Mouse (Mus musculus) stomach, embryonic 15.5 days (tissue): ENCODE results near the gene Sorbs2. TPM values are rescaled to one million over a fixed set of nuclear protein-coding genes. Genes with fewer than 3 reads are reported as not detected.

Experiments used
- ATAC-seq: fragments of 200-750 bp; cut with Nextera tagmentation; 2 replicates; pipeline ENCODE4 v1.8.0; 2017; ENCODE audit warnings: low read depth, moderate number of reproducible peaks, moderate TSS enrichment; ENCODE audit not compliant: insufficient read depth, low FRiP score
- H3K27ac ChIP-seq: fragments of 300-500 bp; sonication (generic); 2 replicates; pipeline ENCODE4 v1.5.1; 2015; ENCODE audit warnings: mild to moderate bottlenecking, inconsistent platforms
- H3K27me3 ChIP-seq: fragments of 300-500 bp; sonication (generic); replicated peaks from 2 replicates; pipeline ENCODE4 v1.6.1; 2015; ENCODE audit warnings: inconsistent platforms
- H3K36me3 ChIP-seq: fragments of 300-500 bp; sonication (generic); 2 replicates; pipeline ENCODE4 v1.6.1; 2015; ENCODE audit warnings: inconsistent platforms
- H3K4me1 ChIP-seq: fragments of 300-500 bp; sonication (generic); 2 replicates; pipeline ENCODE4 v1.6.1; 2015; ENCODE audit warnings: inconsistent platforms
- H3K4me2 ChIP-seq: fragments of 300-500 bp; sonication (generic); 2 replicates; pipeline ENCODE4 v1.6.1; 2015; ENCODE audit warnings: mild to moderate bottlenecking, inconsistent platforms
- H3K4me3 ChIP-seq: fragments of 300-500 bp; sonication (generic); replicated peaks from 2 replicates; pipeline ENCODE4 v1.5.1; 2015; ENCODE audit warnings: inconsistent platforms
- H3K9ac ChIP-seq: fragments of 300-500 bp; sonication (generic); 2 replicates; pipeline ENCODE4 v1.6.1; 2015; ENCODE audit warnings: inconsistent platforms
- H3K9me3 ChIP-seq: fragments of 300-500 bp; sonication (generic); 2 replicates; pipeline ENCODE4 v1.6.1; 2016; ENCODE audit warnings: inconsistent platforms
- WGBS: fragments of 180-500 bp; shearing (Covaris S2); methylation state at CpG from one replicate; pipeline ENCODE4 v1.1.7; 2015; 5-methylcytosine and 5-hydroxymethylcytosine counted together
- polyA plus RNA-seq: library from polyadenylated mRNA; unstranded; fragments of >200 nt; fragmentation: Nextera tagmentation; extraction: Ambion mirVana; gene quantifications from 2 replicates; pipeline ENCODE4 v1.2.1, GENCODE M21; 2015

The Sorbs2 gene
- polyA plus RNA-seq, 1 experiment from 2014 or later, result 25.9 TPM

GRCm38 (mm10) chr8:45527708-45528107 lies 20.1 kb downstream of the Sorbs2 start:
- Histone ChIP-seq H3K4me3 (no peak overlapping the region), H3K4me2 (no peak overlapping the region), H3K36me3 (no peaks in the 10 kb centered on the region), H3K4me1 (no peaks in the 10 kb centered on the region), H3K27me3 (no peaks in the 10 kb centered on the region), H3K27ac (no peak overlapping the region), H3K9me3 (no peaks in the 10 kb centered on the region), H3K9ac (no peak overlapping the region)
- 59% methylated on average over 2 of the region's 2 CpGs for WGBS
- no peak for ATAC-seq

- WGBS, result 66% methylated on average over 2 of the region's 2 CpGs
- Histone ChIP-seq H3K9ac (no peak overlapping the region), H3K36me3 (no peaks in the 10 kb centered on the region), H3K4me1 (no peaks in the 10 kb centered on the region), H3K4me3 (no peak overlapping the region), H3K9me3 (no peaks in the 10 kb centered on the region), H3K27me3 (no peaks in the 10 kb centered on the region), H3K4me2 (no peak overlapping the region), H3K27ac (no peak overlapping the region)
- ATAC-seq, result no peak
Observed at GRCm38 (mm10) chr8:45528890-45529289, 21.3 kb downstream of the Sorbs2 start.

GRCm38 (mm10) chr8:45536578-45536977 lies 29.0 kb downstream of the Sorbs2 start:
- Histone ChIP-seq H3K4me1 (no peaks in the 10 kb centered on the region), H3K4me2 (no peak overlapping the region), H3K36me3 (no peaks in the 10 kb centered on the region), H3K27me3 (no peaks in the 10 kb centered on the region), H3K4me3 (no peak overlapping the region), H3K9ac (no peak overlapping the region), H3K27ac (no peak overlapping the region), H3K9me3 (no peaks in the 10 kb centered on the region)
- WGBS, result 71% methylated on average over 9 of the region's 9 CpGs
- ATAC-seq, result no peak

DNA sequence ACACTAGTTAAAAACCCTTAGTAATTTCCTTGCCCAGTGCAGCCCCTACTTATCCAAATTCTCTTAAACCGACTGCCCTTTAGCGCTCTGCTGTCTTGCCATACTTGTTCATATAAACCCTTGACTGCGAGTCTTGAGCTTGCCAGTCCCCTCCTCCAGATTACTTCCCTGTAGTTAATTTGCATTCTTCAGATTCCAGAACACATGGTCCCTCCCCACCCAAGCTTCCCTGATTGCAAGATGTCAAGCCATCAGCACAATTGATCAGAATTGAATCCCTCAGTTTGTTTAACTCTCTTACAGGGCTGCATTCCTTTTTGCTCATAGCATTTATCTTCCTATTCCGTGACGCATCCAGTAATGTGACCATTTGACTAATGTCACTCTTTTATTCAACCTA lies 32.9 kb downstream of the Sorbs2 start:
- no peaks in the 10 kb centered on the region for H3K27me3 ChIP-seq
- no peak overlapping the region for H3K27ac ChIP-seq
- no peaks in the 10 kb centered on the region for H3K9me3 ChIP-seq
- H3K4me2 ChIP-seq, result no peak overlapping the region
- WGBS, result 30% methylated on average over 5 of the region's 5 CpGs
- no peak for ATAC-seq
- no peaks in the 10 kb centered on the region for H3K36me3 ChIP-seq
- no peak overlapping the region for H3K9ac ChIP-seq
- no peak overlapping the region for H3K4me3 ChIP-seq
- no peaks in the 10 kb centered on the region for H3K4me1 ChIP-seq

DNA sequence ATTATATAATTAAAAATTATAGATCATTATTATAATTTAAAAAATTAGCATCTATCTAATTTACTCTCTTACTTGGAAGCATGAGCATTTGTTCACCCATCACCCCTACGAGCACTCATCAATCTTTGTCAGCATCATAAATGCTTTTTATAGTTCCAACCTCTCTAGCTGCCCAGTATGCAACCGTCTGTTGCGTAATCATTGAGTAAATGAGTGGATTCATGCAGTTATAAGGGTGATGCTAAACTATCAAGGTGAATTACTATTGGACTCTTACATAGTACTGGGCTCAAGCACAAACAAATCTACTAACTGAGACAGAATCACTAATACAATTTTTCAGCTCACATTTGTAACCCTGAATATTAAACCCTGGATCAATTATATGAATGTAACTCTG lies 44.6 kb downstream of the Sorbs2 start:
- H3K27me3 ChIP-seq, result no peaks in the 10 kb centered on the region
- H3K4me1 ChIP-seq, result no peaks in the 10 kb centered on the region
- 77% methylated on average over 3 of the region's 3 CpGs for WGBS
- no peaks in the 10 kb centered on the region for H3K9me3 ChIP-seq
- H3K4me3 ChIP-seq, result no peak overlapping the region
- no peak overlapping the region for H3K27ac ChIP-seq
- H3K9ac ChIP-seq, result no peak overlapping the region
- H3K4me2 ChIP-seq, result no peak overlapping the region
- ATAC-seq, result no peak
- no peaks in the 10 kb centered on the region for H3K36me3 ChIP-seq

DNA sequence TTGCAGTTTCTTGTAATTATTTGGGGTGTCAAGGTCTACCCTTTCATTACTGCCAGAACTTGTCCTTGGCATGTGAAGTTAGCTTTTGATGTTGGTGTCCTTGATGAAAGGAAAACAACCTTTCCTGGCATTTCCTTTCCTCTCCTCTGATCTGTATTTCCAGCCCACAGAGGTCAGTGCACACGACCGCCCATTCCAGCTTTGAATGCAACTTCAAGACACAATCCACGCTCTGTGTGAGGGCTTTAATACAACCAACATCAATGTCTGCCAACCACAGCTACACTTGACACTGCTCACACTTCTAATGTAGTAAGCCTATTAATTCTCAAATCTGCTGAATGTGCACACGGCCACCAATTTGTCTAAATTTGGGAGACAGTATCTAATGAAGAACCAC lies 47.0 kb downstream of the Sorbs2 start:
- no peak overlapping the region for H3K27ac ChIP-seq
- no peak overlapping the region for H3K4me3 ChIP-seq
- WGBS, result 78% methylated on average over 4 of the region's 4 CpGs
- H3K27me3 ChIP-seq, result no peaks in the 10 kb centered on the region
- H3K4me2 ChIP-seq, result no peak overlapping the region
- no peaks in the 10 kb centered on the region for H3K36me3 ChIP-seq
- no peaks in the 10 kb centered on the region for H3K4me1 ChIP-seq
- H3K9me3 ChIP-seq, result no peaks in the 10 kb centered on the region
- H3K9ac ChIP-seq, result no peak overlapping the region
- ATAC-seq, result no peak

DNA sequence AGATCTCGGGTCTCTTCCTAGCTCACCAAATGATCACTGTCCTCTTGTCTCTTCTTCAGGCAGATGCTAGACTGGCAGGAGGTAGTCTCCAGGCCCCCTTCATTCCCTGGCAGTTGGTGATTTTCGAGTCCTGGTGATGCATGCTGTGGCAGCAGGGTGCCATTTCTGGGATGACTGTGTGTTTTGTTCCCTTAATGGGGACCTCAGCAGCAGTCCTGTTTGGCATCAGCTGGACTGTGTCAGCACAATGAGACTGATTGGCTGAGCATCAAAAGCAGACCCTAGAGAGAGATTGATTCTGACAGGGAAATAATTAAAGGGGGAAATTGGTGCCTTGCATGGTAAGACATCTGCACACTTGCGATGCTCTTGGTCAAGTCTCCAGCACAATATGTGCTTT lies 50.3 kb downstream of the Sorbs2 start:
- no peaks in the 10 kb centered on the region for H3K4me1 ChIP-seq
- no peak overlapping the region for H3K27ac ChIP-seq
- H3K4me3 ChIP-seq, result no peak overlapping the region
- no peaks in the 10 kb centered on the region for H3K27me3 ChIP-seq
- no peak for ATAC-seq
- no peaks in the 10 kb centered on the region for H3K36me3 ChIP-seq
- no peak overlapping the region for H3K9ac ChIP-seq
- no peak overlapping the region for H3K4me2 ChIP-seq
- no peaks in the 10 kb centered on the region for H3K9me3 ChIP-seq
- WGBS, result 70% methylated on average over 3 of the region's 3 CpGs

DNA sequence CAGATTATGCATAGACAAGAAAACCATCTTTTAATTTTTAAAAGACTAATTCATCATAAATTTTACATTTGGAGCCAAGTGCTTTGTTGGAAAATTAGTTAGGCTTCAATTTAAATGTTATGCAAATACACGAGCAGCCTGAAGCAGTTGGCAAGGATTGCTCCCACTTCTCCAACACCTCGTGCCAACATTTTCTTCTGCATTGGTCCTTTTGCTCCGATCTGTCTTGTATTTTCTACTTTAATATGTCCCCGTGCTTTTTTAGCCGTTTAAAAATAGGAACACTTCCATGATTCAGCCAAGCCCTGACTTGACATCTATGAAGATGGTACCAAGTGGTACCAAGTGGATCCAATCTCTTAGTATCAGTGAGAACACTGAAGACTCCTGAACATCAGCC lies 50.8 kb downstream of the Sorbs2 start:
- no peaks in the 10 kb centered on the region for H3K4me1 ChIP-seq
- 82% methylated on average over 5 of the region's 5 CpGs for WGBS
- H3K27ac ChIP-seq, result no peak overlapping the region
- H3K9ac ChIP-seq, result no peak overlapping the region
- no peaks in the 10 kb centered on the region for H3K36me3 ChIP-seq
- no peak overlapping the region for H3K4me2 ChIP-seq
- no peak for ATAC-seq
- H3K9me3 ChIP-seq, result no peaks in the 10 kb centered on the region
- H3K27me3 ChIP-seq, result no peaks in the 10 kb centered on the region
- H3K4me3 ChIP-seq, result no peak overlapping the region

DNA sequence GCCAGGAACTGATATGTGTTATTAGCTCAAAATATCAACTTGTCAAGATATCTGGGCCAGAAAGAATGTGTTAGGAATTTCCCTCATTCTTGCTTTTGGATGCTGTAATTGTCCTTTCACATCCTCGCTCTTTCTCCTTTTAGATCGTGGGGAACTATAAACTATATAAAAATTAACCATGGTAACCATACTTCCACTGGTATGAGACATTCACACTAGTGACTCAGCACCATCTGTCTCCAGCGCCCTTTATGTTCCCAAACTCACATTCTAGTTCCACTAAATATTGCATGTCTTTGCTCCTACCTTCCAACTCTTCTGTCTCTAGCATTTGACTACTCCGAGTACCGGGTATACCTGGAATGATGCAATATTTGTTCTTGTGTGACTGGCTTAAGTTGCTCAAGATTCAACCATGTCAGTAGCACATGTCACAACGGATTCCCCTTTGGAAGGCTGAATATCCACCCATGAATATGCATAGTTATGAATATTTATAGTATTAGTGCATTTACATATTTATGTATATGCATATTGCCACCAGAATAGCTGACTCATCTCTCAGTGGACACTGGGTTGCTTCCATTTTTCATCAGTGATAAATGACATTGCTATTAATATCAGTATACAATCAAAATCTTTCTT lies 51.7 kb downstream of the Sorbs2 start:
- no peaks in the 10 kb centered on the region for H3K27me3 ChIP-seq
- no peaks in the 10 kb centered on the region for H3K4me1 ChIP-seq
- no peak for ATAC-seq
- WGBS, result 88% methylated on average over 6 of the region's 6 CpGs
- H3K4me3 ChIP-seq, result no peak overlapping the region
- no peak overlapping the region for H3K27ac ChIP-seq
- no peak overlapping the region for H3K9ac ChIP-seq
- H3K36me3 ChIP-seq, result no peaks in the 10 kb centered on the region
- no peaks in the 10 kb centered on the region for H3K9me3 ChIP-seq
- H3K4me2 ChIP-seq, result no peak overlapping the region

DNA sequence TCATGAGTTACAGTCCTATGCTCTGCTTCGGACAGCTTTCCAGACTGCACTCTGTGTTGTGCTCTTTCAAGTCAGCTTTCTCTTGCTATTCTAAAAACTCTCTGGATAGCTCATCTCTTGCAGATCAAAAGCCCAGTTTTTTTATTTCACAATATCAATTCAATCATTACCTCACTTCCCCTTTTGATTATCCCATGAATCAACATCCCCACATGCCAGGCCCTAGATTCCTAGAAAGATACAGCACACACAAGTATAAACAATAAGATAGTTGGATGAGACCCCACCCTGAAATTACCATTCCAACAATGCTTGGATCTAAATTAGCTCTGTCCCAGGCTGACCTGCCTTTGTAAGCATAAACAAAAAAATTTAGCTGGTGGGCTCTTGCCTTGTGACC lies 57.6 kb downstream of the Sorbs2 start:
- Histone ChIP-seq H3K27ac (no peak overlapping the region), H3K27me3 (no peaks in the 10 kb centered on the region), H3K4me2 (no peak overlapping the region), H3K4me3 (no peak overlapping the region), H3K4me1 (no peaks in the 10 kb centered on the region), H3K9me3 (no peaks in the 10 kb centered on the region), H3K9ac (no peak overlapping the region), H3K36me3 (no peaks in the 10 kb centered on the region)
- no peak for ATAC-seq
- WGBS, result 82% methylated on average over 1 of the region's 1 CpGs

- H3K27ac ChIP-seq, result no peak overlapping the region
- H3K27me3 ChIP-seq, result no peaks in the 10 kb centered on the region
- no peak overlapping the region for H3K4me3 ChIP-seq
- H3K9me3 ChIP-seq, result no peaks in the 10 kb centered on the region
- H3K4me2 ChIP-seq, result no peak overlapping the region
- H3K4me1 ChIP-seq, result no peaks in the 10 kb centered on the region
- WGBS, result 82% methylated on average over 4 of the region's 4 CpGs
- no peak for ATAC-seq
- H3K36me3 ChIP-seq, result no peaks in the 10 kb centered on the region
- no peak overlapping the region for H3K9ac ChIP-seq
Observed at GRCm38 (mm10) chr8:45570117-45570516, 62.5 kb downstream of the Sorbs2 start.

- 65% methylated on average over 7 of the region's 7 CpGs for WGBS
- no peak overlapping the region for H3K4me3 ChIP-seq
- no peak overlapping the region for H3K4me2 ChIP-seq
- no peak for ATAC-seq
- H3K27me3 ChIP-seq, result no peaks in the 10 kb centered on the region
- no peak overlapping the region for H3K27ac ChIP-seq
- H3K4me1 ChIP-seq, result no peaks in the 10 kb centered on the region
- no peaks in the 10 kb centered on the region for H3K9me3 ChIP-seq
- no peak overlapping the region for H3K9ac ChIP-seq
- no peaks in the 10 kb centered on the region for H3K36me3 ChIP-seq
Observed at GRCm38 (mm10) chr8:45579714-45580543, 72.3 kb downstream of the Sorbs2 start.
